Mouse (Mus musculus): Measurements from ENCODE around the gene Gdpd5.
A peak's percentile ranks its signal among the peaks of the same experiment; 100 is the strongest.
"Not testable (repeated sequence)": the region's sequence is repeated elsewhere in the genome, so short reads cannot be mapped to it uniquely, and the experiment has no call there.

The Gdpd5 gene

DNA sequence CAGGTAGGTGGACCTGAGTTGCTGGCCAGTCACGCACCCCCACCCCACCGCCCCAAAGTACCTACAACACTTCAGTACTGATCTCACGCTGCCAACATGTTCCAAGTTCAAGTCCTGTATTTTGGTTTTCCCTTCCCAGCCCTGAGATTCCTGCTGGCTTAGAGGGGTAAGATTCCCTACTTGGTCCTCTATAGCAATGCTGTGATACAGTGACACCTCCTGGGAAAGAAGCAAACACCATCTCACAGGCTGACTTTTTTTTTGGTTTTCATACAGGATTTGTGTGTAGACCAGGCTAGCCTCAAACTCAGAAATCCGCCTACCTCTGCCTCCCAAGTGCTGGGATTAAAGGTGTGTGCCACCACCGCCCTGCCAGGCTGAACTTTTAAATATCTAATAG lies 96.0 kb downstream of the Gdpd5 start:
- DNase-seq (ENCODE audit: low spot score), result no peak

DNA sequence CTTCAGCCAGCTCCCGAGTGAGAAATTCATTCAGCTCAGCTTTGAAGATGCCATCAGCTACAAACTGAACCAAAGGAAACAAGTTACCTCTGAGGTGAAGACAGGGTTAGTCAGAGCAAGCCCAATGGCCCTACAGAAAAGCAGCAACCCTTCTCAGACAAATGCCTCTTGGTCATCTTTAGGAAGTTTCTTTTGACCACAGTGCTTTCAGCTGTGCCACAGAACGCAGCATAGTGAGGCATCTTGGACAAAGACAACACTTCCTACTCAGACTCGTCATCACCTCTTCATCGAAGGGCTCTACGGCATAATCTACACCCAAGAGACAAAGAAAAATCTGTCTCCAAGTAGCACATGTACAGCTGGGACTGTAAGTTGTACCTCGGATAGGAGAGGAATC lies 101.4 kb downstream of the Gdpd5 start:
- DNase-seq (ENCODE audit: low spot score), result no peak

DNA sequence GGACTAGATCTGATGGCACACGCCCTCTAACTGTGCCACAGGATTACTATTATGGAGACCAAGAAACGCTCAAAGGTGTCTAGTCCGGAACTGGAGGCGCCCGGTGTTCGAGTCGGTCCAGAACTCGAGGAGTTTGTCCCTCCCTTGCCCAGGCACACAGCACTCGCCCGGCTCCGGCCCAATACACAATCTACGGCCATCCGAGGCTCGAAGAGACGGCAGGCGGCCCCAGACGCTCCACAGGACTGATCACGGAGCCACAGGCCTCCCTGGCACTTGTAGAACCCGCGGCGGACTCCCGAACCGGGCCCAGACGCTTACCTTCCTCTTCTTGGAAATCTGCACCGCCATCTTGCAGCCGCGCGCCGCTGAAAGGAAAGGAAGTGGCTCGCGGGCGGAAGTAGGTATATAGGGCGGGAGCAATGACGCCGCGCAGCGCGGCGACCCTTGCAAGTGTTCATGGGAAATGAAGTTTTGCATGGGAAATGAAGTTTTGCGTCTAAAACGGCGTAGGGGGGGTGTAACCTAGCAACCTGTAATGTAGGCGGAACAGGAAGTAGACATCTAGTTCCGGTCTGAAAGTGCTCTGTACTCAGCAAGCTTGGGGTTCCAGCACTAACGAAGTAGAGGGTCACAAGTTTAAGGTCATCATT lies 102.2 kb downstream of the Gdpd5 start, which contains the start of gene Rps3:
Gene Rps3 (minus strand): TSS at position 468 of the 653 bp plus-strand sequence.
- DNase-seq (ENCODE audit: low spot score), result peak; percentile 89

DNA sequence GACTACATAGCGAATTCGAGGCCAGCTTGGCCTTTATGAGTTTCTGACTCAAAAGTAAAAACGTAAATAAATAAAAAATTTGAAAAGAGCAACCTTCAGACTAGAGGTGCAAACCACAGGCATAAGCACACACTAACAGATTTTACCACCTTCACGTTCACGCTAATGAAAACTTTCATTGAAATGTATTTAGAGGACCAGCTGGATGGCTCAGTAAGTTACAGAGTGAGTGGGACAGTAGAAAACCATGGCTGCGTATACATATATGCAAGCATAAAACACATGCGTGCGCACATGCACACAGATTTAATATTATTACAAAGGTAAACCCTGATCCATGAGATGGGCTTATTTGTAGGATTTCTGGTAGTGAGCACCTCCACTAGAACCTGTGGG lies 102.7 kb downstream of the Gdpd5 start:
- no peak for DNase-seq (ENCODE audit: low spot score)

DNA sequence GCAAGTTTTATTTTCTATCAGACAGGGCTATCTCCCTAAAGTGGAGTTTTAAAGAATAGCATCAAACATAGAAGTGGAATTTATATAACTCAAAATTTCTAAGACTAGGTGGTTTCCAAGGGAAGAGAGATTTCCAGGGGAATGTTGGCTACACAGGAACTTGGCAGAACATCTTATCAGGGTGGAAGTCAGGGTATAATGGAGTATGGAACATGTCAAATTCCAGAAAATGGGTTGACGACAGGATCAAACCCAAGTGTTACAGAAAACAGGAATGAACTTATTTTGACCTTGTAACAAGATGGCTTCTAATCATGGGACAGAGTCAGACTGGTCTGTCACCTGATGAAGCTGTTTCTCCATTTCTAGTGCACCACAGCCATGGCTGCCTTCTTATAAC lies 103.5 kb downstream of the Gdpd5 start:
- no peak for DNase-seq (ENCODE audit: low spot score)

DNA sequence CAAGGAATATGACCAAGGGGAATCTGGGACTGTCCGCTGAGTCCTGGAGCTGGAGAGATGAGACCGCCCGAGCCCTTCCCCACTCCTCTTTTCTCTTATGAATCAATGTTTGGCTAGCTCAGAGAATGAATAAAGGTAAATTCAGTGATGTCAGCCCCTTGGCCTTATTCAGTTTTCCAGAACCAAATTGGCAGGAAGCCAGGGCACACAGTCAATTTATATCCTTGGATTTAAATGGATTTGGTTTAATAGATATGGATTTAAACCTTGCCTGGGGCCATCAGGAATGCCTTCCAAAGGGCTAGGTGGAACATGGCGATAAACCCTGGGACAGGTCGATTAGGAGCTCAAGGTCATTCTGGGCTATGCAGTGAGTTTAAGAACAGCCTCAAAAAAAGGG lies 108.5 kb downstream of the Gdpd5 start:
- DNase-seq (ENCODE audit: low spot score), result no peak

DNA sequence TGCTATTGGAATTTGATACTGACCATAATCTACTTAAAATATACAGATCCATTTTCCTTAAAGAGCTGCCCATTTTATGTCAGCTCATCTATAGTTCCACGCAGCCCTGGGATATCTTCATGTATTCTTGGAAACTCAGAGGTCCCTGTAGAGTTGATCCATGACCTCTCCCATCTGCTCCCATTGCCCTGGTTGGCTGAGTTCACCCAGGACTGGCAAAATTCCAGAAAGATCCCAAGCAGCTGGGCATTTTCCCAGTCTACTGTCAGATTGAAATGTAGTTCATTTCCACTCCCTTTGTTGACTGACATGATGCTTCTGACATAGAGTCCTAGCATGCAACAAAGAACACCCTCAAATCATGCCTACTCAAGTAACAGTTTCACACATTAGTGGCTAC lies 117.9 kb downstream of the Gdpd5 start:
- DNase-seq (ENCODE audit: low spot score), result no peak

DNA sequence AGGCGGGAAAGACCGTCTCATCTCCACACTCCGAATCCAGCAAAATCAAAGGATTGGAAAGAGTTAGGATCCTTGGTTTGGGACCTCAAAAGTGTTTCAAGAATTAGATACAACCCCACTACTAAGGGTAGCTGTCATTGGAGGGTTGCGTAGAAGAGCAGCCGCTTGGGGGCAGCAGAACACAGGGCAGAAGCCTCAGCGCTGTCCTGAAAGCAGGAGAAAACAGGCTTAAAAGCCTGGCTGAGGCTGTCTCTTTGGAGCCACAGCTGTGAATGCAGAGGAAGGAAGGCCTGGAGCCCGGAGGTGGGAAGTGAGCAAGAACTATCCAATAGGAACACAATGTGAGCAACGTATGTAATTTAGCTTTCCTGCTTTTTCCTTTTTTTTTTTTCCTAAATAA lies 119.0 kb downstream of the Gdpd5 start:
- DNase-seq (ENCODE audit: low spot score), result peak; percentile 67

DNA sequence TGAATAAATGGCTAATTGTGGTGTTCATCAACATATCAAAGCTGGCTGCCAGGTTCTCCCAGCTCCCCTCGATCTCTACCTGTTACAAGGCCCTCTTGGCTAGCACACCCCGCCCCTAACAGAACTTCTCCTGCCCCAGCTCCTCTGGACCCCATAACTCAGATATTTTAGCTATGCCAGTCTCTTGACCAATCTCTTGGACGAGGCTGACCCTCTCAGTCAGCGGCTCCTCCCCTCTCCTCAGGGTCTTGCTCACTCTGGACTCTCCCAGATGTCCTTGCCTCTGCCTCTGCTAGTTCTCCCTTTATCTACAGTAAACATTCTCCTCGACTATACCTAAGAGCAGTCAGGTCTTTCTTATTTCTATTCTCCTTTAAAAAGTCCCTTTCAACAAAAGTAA lies 119.4 kb downstream of the Gdpd5 start:
- DNase-seq (ENCODE audit: low spot score), result no peak

DNA sequence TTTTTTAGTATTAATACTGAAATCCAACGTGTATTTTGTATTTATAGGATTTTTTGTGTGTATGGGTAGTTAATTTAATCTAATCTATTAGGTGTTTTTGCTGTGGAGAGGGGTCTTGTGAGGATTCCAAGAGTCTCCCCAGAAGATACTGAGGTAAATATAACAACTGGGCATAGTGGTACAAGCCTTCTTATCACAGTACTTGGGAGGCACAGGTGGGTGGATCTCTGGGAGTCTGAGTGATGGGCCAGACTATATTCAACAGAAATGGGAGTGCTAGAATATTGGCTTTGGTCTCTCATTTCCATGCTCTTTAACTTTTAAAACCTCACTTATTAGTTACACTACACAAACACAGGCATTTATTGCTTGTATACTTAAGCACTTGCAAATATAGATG lies 119.9 kb downstream of the Gdpd5 start:
- no peak for DNase-seq (ENCODE audit: low spot score)

DNA sequence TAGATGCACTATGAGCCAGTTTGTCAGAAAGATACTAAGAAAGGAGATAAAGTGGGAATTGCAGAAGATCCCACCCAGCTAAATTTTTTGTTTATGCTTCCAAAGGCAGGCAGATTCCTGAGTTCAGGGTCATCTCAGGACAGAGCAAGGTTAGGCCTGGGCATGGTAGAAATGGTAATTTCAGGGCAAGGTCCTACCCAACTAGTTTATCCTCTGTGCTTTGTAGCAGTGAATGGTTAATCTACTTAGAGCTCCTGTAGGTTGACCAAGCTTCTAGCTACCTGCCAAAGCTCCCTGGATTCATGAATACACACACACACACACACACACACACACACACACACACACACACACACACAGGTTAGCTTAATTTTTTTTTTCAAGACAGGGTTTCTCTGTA lies 123.3 kb downstream of the Gdpd5 start:
- no peak for DNase-seq (ENCODE audit: low spot score)

DNA sequence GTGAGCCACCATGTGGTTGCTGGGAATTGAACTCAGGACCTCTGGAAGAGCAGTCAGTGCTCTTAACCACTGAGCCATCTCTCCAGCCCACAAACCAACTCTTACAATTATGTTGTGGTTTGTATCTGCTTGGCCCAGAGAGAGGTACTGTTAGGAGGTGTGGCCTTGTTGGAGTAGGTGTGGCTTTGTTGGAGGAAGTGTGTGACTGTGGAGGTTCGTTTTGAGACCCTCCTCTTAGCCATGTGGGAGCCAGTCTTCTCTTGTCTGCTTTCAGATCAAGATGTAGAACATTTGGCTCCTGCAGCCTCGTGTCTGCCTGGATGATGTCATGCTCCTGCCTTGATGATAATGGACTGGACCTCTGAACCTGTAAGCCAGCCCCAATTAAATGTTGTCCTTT lies 127.0 kb downstream of the Gdpd5 start:
- DNase-seq (ENCODE audit: low spot score), result not testable (repeated sequence)

DNA sequence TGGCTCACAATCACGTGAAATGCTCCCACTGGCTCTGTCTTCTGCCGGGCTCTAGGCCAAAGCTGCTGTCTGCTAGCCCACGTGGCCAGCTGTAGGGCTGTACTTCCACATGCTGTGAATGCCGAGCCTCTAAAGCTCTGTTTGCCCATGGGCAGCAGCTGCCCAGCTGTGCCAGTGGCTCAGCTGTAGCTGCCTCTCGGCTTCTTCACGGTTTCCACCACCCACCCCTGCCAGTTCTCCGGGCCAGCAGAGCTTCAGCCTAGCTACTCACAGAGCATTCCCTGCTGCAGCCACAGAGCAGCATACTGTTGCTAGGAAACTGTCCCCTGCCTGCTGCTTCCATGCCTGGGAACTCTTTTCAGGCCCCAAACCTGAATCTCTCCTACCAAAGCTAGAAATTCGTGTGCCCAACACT lies 128.9 kb downstream of the Gdpd5 start:
- DNase-seq (ENCODE audit: low spot score), result no peak

Measured in spleen, adult 12 weeks (tissue).